Mouse (Mus musculus): ENCODE measurements around the gene Mlkl.
"Not testable (repeated sequence)": the region's sequence is repeated elsewhere in the genome, so short reads cannot be mapped to it uniquely, and the experiment has no call there.

Mlkl gene

DNA sequence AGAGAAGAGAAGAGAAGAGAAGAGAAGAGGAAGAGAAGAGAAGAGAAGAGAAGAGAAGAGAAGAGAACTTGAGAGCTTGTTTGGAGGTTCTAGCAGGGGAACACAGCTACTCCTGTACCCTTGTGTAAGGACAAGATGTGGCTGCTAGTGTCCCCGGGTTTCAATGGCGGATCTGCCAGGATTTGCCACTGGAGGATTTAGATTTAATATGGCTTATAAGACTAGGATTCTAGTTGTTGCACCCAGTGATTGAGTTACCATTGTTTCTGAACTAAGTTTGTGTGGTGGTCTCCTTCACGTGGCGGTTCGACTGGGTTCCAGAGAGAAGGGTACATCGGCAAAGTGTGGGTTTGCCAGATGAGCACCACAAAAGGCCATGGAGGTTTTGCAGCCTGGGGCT lies 24.0 kb downstream of the Mlkl start:
- DNase-seq (ENCODE audit: low spot score in 2 of 2) = not testable (repeated sequence)

DNA sequence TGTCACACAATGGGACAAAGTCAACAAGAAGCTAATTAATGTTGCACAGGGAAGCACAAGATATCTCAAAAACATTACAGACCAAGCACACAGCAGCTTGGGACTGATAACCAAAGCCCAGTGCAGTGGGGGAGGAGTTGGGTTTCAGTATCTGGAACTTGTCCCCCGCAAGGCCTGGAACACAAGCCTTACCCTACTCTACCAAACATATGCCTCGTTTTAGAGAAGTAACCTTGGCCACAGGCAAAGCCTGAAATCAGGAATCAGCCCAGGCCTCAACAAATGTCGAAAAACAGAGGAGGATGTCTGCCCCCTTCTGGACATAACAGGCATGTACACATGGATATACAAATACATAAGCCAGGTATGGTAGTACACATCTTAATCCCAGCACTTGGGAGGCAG lies 25.2 kb downstream of the Mlkl start:
- DNase-seq (ENCODE audit: low spot score in 2 of 2) = no peak

DNA sequence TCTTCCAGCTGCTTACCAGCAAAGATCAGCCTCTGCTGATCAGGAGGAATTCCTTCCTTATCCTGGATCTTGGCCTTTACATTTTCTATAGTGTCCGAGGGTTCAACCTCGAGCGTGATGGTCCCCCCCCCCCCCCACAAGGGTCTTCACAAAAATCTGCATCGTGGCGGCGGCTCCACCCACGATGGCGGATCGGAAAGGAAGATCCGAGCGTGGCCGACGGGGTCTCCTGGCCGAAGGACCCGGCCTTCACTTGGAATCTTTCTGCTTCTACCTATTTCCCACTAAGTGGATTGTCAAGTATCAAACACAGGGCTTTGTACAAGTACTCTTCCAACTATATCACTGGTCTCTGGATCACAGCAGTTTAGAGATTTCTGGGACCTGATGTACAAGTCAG lies 28.0 kb downstream of the Mlkl start:
- DNase-seq (ENCODE audit: low spot score in 2 of 2) = not testable (repeated sequence)

DNA sequence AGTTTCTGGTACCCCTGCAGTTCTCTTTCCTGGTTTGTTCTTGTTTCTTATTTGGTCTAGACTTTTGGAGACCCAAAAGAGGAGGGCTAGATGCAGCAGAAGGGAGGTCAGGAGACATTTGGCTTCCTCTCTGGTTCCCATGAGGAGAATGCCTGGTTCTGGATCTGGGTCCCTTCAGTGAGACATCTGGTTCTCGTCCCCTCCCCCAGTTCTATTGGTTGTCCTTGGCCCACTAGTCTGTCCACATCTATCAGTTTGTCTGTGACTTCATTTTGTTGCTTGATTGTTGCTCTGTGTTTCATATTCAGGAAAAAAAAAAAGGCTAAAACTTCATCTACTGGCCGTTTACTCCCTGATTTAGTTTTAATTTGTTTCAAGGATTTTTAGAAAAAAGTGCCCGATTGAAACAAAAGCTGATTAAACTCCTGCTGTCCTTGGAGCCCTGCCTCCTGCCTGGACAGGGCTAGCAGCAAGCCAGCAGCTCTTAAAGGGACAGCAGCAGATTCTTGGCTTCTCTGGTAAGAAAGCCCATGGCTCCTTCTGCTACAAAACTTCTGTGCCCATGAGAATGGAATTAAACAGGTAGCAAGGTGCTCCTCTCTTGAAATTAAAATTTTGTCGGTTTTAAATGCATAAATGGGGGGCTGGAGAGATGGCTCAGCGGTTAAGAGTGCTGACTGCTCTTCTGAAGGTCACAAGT lies 32.8 kb downstream of the Mlkl start:
- peak in 1 of 2 experiments; percentile 35 for DNase-seq (ENCODE audit: low spot score in 2 of 2)

DNA sequence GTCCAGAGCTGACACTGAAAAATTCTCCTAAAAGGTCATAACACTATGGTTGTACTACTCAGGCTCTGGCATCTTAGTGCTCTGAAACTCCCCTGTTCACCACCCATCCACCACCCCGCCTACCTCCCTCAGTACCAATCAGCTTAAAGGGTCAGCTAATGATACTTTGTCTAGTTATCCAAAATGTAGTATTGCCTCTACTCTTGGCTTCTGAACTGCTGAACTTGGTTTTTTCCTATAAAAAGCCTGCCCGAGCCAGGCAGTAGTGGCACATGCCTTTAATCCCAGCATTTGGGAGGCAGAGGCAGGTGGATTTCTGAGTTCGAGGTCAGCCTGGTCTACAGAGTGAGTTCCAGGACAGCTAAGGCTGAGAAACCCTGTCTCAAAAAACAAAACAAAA lies 33.6 kb downstream of the Mlkl start:
- no peak for DNase-seq (ENCODE audit: low spot score in 2 of 2)

DNA sequence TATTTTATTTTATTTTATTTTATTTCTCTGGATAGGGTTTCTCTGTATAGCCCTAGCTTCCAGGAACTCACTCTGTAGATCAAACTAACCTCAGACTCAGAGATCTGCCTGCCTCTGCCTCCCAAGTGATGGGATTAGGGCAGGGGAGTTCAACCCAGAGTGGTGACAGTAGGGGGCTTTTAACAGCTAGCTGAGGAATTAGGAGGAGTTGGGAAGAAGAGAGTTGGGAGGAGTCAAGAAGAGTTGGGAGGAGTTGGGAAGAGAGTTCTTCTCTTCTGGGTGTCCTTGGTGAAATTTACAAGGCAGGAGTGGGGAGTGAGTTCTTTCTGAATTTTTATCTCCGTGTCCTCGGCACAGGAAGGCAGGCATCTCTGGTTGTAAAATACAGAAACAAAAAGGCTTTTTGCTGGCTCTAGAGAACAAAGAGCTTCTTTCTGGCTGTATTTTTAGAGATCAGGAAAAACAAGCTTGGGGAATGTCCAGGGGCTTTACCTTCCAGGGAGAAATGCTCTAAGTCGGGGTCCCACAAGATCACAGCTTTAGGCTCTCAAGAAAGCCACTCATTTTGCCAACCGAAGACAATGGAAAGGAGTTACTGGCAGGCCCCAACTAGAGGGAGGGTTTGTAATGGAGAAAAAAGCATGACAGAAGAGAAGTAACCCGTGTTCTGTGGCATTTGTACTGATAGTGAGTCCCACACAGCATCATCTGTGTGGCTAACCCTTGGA lies 34.7 kb downstream of the Mlkl start:
- not testable (repeated sequence) for DNase-seq (ENCODE audit: low spot score in 2 of 2)

DNA sequence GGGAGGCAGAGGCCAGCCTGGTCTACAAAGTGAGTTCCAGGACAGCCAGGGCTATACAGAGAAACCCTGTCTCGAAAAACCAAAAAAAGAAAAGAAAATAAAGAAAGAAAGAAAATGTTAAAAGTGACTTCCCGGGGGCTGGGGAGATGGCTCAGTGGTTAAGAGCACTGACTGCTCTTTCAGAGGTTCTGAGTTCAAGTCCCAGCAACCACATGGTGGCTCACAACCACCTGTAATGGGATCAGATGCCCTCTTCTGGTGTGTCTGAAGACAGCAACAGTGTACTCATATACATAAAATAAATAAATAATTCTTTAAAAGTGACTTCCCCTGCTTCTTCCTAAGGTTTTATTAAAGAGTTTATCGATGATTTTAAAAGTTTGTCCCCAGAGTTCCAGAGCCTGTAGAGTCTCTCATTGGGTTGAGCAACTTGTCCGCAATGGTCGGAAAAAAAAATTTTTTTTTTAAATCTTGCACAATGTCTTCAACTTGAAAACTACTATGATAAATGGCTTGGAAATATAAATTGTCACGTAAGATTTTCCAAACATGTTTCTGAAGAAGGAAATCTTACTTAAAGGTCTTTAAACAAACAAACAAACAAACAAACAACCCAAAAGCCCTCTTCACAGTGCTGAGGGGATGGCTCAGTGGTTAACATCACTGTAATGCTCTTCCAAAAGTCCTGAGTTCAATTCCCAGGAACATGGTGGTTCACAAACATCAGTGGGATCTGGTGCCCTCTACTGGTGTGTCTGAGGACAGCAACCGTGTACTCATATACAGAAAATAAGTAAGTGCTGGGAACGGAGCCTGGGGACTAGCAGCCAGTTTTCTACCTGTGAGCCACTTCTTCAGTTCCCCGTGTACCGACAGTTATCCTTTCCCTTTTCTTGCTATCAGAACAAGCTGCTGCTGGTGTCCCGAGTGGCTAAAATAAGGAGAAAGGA lies 37.1 kb downstream of the Mlkl start:
- no peak for DNase-seq (ENCODE audit: low spot score in 2 of 2)

DNA sequence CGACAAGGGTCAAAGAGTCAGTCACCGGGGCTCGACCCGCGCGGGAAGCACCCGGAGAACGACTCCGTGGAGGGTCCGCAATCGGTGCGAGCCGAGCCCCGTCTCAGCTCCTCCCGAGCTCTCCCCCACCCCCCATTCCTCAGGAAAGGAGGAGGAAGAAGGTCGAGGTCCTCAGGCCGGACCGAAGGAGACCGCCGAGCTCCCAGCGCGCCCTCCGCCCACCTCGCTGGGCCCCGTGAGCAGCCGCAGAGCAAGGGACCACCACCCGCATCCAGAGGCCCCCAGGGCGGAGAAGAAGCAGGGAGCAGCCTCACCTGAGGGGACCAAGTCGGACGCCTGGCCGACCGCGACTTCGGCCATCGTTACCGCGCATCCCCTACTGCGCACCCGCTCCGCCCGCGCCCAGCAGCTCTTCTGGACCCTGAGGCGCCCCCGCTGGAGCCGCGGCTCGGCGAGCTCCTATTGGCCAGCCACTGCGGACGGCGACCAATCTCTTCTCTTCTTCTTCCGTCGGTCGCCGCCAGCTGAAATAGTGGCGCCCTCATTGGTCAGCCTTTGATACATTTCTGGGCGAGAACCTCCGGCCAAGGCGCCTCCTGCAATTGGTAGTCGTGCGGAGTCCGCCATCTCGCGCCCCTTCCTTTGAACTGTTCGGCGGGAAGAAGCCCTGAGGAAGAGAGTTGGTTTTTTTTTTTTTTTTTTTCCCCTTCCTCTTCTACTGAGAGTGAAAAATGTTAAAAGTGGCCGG lies 38.0 kb downstream of the Mlkl start, which contains the start of gene Rfwd3:
Gene Rfwd3, minus strand, starts transcription at position 402 of the 748 bp plus-strand sequence.
- peak; percentile 97 for DNase-seq (ENCODE audit: low spot score in 2 of 2)

DNA sequence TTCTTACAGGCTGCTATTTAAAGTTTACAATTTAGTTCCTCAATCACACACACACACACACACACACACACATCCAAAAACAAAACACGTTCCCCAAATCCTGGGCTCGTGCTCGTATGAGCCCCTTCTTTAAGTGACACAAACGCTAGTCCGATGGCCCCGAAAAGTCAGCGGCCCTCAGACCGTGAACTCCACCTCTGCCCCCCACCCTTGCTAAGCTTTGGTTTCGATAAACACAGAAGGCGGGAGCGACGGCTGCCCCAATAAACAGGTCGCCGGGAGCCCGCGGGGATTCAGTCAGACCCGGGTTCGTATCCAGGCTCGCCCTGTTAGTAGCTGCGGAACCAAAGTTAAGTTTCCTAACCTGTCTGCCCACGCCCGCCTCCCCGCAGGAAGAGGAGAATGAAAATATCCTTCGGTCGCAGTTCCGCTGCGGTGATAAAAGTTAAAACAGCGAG lies 38.6 kb downstream of the Mlkl start:
- DNase-seq (ENCODE audit: low spot score in 2 of 2) = peak; percentile 41 to 62

DNA sequence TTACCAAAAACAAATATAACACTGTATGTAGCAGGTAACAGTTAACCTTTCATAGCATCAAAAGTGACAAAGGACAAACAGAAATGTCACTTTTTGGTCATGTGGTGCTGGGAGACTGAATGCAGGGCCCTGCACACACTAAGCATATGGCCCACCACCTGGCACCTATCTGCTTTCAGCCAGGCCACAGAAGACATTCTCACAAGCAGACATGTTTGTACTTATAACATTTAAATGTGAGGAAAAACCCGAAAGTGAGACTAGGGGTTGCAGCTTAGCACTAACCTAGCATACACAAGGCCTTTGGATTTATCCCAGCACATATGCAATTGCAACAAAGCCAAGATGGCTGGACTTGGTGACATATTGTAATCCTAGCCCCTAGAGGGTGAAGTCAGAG lies 40.0 kb downstream of the Mlkl start:
- DNase-seq (ENCODE audit: low spot score in 2 of 2) = no peak

DNA sequence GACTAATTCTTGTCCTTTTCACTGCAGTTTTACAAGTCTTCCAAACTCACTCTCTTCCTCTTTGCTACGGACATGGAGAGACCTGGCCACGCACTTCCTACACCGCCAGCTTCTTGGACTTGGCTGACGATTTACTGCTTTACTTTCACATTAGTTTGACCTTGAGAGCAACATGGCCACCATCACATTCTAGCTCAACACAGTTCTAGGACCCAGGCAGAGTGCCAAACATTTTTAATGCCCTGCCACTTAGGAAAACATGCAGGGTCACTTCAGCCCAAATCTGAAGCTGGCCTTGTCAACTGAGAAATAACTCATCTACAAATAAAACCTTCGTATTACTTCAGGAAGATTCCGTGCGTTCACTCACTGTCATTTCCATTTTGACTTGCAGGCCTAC lies 46.2 kb downstream of the Mlkl start:
- DNase-seq (ENCODE audit: low spot score in 2 of 2) = no peak

DNA sequence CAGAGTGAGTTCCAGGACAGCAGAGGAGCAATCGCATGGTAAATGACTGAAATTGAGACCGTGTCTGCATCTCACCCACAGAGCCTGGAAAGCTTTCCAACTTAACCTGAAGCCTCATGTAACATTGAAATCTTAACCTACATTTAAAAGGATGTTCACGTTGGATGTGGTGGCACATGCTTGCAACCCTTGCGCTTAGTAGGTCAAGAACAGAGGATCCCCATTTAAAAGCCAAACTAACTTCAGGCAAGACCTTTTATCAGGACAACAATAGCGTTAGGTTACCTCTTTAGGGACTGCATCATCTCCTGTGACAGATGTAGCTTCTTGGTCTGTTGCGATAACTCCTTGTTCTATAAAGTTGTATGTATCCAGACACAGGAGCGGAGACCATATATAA lies 47.4 kb downstream of the Mlkl start:
- no peak for DNase-seq (ENCODE audit: low spot score in 2 of 2)

DNA sequence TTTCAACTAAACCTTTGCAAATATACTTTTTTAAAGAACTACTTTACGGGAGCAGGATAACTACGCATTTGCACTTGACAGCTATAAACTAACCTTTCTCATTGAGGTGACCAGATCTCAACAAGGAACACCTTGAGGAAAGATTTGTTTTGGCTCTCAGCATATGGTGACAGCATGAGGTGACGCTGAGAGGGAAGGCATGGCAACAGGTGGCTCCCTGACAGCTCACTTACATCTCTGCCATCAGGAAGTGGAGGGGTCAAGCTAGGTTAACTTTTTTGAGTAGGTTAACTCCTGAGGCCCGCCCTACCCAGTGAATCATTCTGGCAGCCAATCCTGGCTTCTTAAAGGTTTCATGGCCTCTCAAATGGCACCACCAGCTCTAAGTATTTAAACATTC lies 52.4 kb downstream of the Mlkl start:
- no peak for DNase-seq (ENCODE audit: low spot score in 2 of 2)

DNA sequence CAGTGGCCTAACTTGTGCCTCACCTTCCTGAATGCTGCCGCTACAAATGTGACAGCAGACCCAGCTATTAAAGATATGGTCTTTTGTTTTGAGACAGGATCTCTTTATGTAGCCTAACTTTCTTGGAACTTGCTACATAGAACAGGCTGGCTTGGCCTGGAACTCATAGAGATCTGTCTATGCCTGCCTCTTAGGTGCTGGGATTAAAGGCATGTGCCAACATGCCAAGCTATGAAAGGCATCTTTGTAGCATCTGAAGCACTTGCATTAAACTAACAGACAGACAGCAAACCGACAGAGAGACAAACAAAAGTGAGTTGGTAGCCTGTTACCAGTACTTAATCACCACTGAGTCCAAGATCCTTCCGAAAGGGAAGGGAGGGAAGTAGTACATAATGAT lies 55.9 kb downstream of the Mlkl start:
- no peak for DNase-seq (ENCODE audit: low spot score in 2 of 2)

DNA sequence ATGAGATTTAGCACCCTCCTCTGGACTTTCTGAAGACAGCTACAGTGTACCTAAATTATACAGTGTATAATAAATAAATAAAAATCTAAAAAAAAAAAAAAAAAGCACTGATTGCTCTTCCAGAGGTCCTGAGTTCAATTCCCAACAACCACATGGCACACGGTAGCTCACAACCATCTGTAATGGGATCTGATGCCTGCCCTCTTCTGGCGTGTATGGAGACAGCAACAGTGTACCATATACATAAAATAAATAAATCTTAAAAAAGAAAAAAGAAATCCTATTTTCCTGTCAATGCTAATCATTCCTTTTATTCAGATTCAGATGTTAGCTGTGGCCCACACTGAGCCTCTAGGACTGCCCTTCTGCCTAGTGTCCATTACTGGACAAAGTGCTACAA lies 69.7 kb downstream of the Mlkl start:
- no peak for DNase-seq (ENCODE audit: low spot score in 2 of 2)

DNA sequence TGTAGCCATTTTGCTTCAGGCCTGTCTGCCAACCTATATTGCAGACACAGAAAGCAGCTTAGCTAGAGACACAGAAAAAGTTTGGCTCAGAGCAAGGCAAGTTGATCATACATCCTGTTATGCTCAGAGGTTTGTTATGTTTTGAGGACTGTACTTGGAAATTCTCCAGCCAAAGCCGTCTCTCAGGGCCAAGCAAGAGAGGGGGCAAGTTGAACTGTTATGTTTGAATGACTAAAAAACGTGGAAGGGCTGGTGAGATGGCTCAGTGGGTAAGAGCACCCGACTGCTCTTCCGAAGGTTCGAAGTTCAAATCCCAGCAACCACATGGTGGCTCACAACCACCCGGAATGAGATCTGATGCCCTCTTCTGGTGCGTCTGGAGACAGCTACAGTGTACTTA lies 71.8 kb downstream of the Mlkl start:
- not testable (repeated sequence) for DNase-seq (ENCODE audit: low spot score in 2 of 2)

DNA sequence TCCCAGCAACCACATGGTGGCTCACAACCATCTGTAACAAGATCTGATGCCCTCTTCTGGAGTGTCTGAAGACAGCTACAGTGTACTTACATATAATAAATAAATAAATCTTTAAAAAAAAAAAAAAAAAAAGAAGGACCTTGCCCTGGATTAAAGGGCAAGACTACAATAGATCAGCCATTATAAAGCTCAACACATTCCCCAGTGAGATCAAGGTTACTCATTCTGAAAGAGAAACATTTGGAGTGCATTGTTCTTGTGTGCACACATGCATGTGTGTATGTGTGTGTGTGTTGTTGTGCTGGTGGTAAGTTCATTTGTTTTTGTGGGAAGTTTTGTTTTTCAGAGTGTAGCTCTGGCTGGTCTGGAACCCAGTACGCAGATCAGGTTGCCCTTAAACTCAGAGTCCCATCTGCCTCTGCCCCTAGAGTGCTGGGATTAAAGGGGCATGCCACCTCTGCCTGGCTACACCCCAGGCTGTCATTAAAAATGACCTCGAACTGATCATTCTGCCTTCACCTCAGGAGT lies 73.2 kb downstream of the Mlkl start:
- no peak for DNase-seq (ENCODE audit: low spot score in 2 of 2)

DNA sequence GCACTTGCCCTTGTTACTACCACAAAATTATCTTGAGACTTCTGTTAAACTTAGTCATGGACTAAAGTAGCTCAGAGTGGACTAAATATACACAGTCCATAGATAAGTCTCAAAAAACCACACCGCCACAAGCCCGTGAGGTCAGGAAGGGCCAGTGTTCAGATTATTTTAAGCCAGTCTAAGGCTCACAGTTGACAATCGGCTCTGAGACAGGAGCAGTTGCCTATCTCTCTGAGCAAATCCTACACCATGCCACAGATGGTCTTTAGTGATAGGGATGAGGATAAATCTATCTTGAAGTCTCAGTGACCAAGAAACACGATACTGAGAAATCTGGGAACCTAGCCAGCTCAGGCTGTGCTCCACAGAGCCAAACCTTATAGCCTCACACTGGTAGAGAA lies 76.0 kb downstream of the Mlkl start:
- DNase-seq (ENCODE audit: low spot score in 2 of 2) = no peak

All from urinary bladder, postnatal 4 days (tissue).